Mouse (Mus musculus) cerebellum, adult 9-10 months (tissue): ENCODE measurements around the gene Enkur.

Source experiments
- DNase-seq: peaks from one replicate; pipeline ENCODE4 v3.0.0; 2022

Enkur gene

GRCm38 (mm10) chr2:21187576-21187975, 17.6 kb downstream of the Enkur start:
- DNase-seq, result peak; percentile 33

- no peak for DNase-seq
These were observed 22.4 kb downstream of the Enkur start for GRCm38 (mm10) chr2:21182811-21183210.

- no peak for DNase-seq
These were observed 26.0 kb downstream of the Enkur start for GRCm38 (mm10) chr2:21179136-21179535.

- no peak for DNase-seq
These were observed 32.4 kb downstream of the Enkur start for GRCm38 (mm10) chr2:21172797-21173196.

- no peak for DNase-seq
These were observed 37.2 kb downstream of the Enkur start for GRCm38 (mm10) chr2:21167916-21168315.

- no peak for DNase-seq
These were observed 40.9 kb downstream of the Enkur start for GRCm38 (mm10) chr2:21164296-21164695.

- no peak for DNase-seq
These were observed 51.7 kb downstream of the Enkur start for GRCm38 (mm10) chr2:21153469-21153868.

- DNase-seq, result no peak
These were observed 58.0 kb downstream of the Enkur start for GRCm38 (mm10) chr2:21147169-21147568.

- no peak for DNase-seq
These were observed 58.7 kb downstream of the Enkur start for GRCm38 (mm10) chr2:21146486-21146885.

- peak; percentile 15 for DNase-seq
These were observed 62.5 kb downstream of the Enkur start for GRCm38 (mm10) chr2:21142616-21143015.

- peak; percentile 63 for DNase-seq
These were observed 63.0 kb downstream of the Enkur start for GRCm38 (mm10) chr2:21142204-21142580.

GRCm38 (mm10) chr2:21141520-21142203, 63.5 kb downstream of the Enkur start:
- DNase-seq, result peak; percentile 47

GRCm38 (mm10) chr2:21141189-21141519, 64.0 kb downstream of the Enkur start:
- DNase-seq, result no peak
